Mouse (Mus musculus) erythroblast, embryonic 14.5 days (primary cell): Measurements from ENCODE around the gene Ephb3. TPM values are rescaled to one million over a fixed set of nuclear protein-coding genes. Genes with fewer than 3 reads are reported as not detected.

ENCODE experiments used
- H3K27me3 ChIP-seq: 2 replicates; pipeline ENCODE4 v1.6.1; 2012; ENCODE audit warnings: inconsistent platforms; ENCODE audit not compliant: control insufficient read depth
- H3K36me3 ChIP-seq: 2 replicates; pipeline ENCODE4 v1.6.1; 2012; ENCODE audit warnings: mild to moderate bottlenecking, inconsistent platforms; ENCODE audit not compliant: control insufficient read depth
- H3K4me1 ChIP-seq: 2 replicates; pipeline ENCODE4 v1.6.1; 2012; ENCODE audit warnings: inconsistent platforms; ENCODE audit not compliant: control insufficient read depth
- H3K4me3 ChIP-seq: replicated peaks from 2 replicates; pipeline ENCODE3; 2012; ENCODE audit warnings: moderate library complexity, mild to moderate bottlenecking, inconsistent platforms
- H3K9me3 ChIP-seq: 2 replicates; pipeline ENCODE4 v1.6.1; 2012; ENCODE audit warnings: low read length, inconsistent platforms, mixed read lengths; ENCODE audit not compliant: control insufficient read depth
- GATA1 ChIP-seq: IDR thresholded peaks from 2 replicates; pipeline ENCODE4 v1.6.1; 2012; ENCODE audit warnings: low read length, inconsistent platforms, mixed read lengths
- TAL1 ChIP-seq: IDR thresholded peaks from 3 replicates; pipeline ENCODE4 v1.6.1; 2012; ENCODE audit warnings: low read length, inconsistent platforms, mixed read lengths
- polyA plus RNA-seq: library from polyadenylated mRNA; stranded (reverse); fragments of >175 nt; gene quantifications from 2 replicates; pipeline ENCODE4 v1.2.3, GENCODE M21; 2012

Gene Ephb3
- polyA plus RNA-seq, 1 experiment = not detected

GRCm38 (mm10) chr16:21212369-21212768 lies 7.8 kb downstream of the Ephb3 start:
- TF ChIP-seq TAL1 (no peak), GATA1 (no peak)
- H3K4me3 ChIP-seq = no peak overlapping the region
- H3K36me3 ChIP-seq = no peaks in the 10 kb centered on the region
- H3K9me3 ChIP-seq = no peaks in the 10 kb centered on the region
- H3K4me1 ChIP-seq = no peaks in the 10 kb centered on the region
- peaks cover 48% of the 10 kb centered on the region for H3K27me3 ChIP-seq

- H3K36me3 ChIP-seq = no peaks in the 10 kb centered on the region
- H3K4me1 ChIP-seq = no peaks in the 10 kb centered on the region
- no peak for TF ChIP-seq GATA1
- no peak for TF ChIP-seq TAL1
- peaks cover 34% of the 10 kb centered on the region for H3K27me3 ChIP-seq
- no peaks in the 10 kb centered on the region for H3K9me3 ChIP-seq
- no peak overlapping the region for H3K4me3 ChIP-seq
Observed at GRCm38 (mm10) chr16:21213939-21214338, 9.4 kb downstream of the Ephb3 start.

- H3K4me3 ChIP-seq = no peak overlapping the region
- H3K4me1 ChIP-seq = no peaks in the 10 kb centered on the region
- no peaks in the 10 kb centered on the region for H3K36me3 ChIP-seq
- TF ChIP-seq GATA1 (no peak), TAL1 (no peak)
- H3K9me3 ChIP-seq = no peaks in the 10 kb centered on the region
- peaks cover 28% of the 10 kb centered on the region for H3K27me3 ChIP-seq
Observed at GRCm38 (mm10) chr16:21214803-21215202, 10.2 kb downstream of the Ephb3 start.

GRCm38 (mm10) chr16:21216047-21216446 lies 11.5 kb downstream of the Ephb3 start:
- Histone ChIP-seq H3K4me3 (no peak overlapping the region), H3K27me3 (peaks cover 15% of the 10 kb centered on the region), H3K9me3 (no peaks in the 10 kb centered on the region), H3K36me3 (no peaks in the 10 kb centered on the region), H3K4me1 (no peaks in the 10 kb centered on the region)
- TF ChIP-seq GATA1 = no peak
- TF ChIP-seq TAL1 = no peak

GRCm38 (mm10) chr16:21217233-21217632 lies 12.7 kb downstream of the Ephb3 start:
- H3K4me3 ChIP-seq = no peak overlapping the region
- H3K27me3 ChIP-seq = peaks cover 6% of the 10 kb centered on the region
- H3K36me3 ChIP-seq = no peaks in the 10 kb centered on the region
- no peaks in the 10 kb centered on the region for H3K4me1 ChIP-seq
- no peaks in the 10 kb centered on the region for H3K9me3 ChIP-seq
- TF ChIP-seq TAL1 = no peak

- Histone ChIP-seq H3K4me3 (no peak overlapping the region), H3K9me3 (no peaks in the 10 kb centered on the region), H3K27me3 (no peaks in the 10 kb centered on the region), H3K4me1 (no peaks in the 10 kb centered on the region), H3K36me3 (no peaks in the 10 kb centered on the region)
- no peak for TF ChIP-seq TAL1
- no peak for TF ChIP-seq GATA1
Observed at GRCm38 (mm10) chr16:21219656-21220055, 15.1 kb downstream of the Ephb3 start.

GRCm38 (mm10) chr16:21223038-21223437 lies 18.5 kb downstream of the Ephb3 start:
- Histone ChIP-seq H3K27me3 (no peaks in the 10 kb centered on the region), H3K9me3 (no peaks in the 10 kb centered on the region), H3K4me1 (no peaks in the 10 kb centered on the region), H3K36me3 (no peaks in the 10 kb centered on the region), H3K4me3 (no peak overlapping the region)
- TF ChIP-seq GATA1 (no peak), TAL1 (no peak)

GRCm38 (mm10) chr16:21224648-21225240 lies 20.2 kb downstream of the Ephb3 start:
- Histone ChIP-seq H3K4me1 (no peaks in the 10 kb centered on the region), H3K4me3 (no peak overlapping the region), H3K27me3 (no peaks in the 10 kb centered on the region), H3K9me3 (no peaks in the 10 kb centered on the region), H3K36me3 (no peaks in the 10 kb centered on the region)
- TF ChIP-seq TAL1 (no peak), GATA1 (no peak)

- Histone ChIP-seq H3K36me3 (no peaks in the 10 kb centered on the region), H3K9me3 (no peaks in the 10 kb centered on the region), H3K27me3 (peaks cover 2% of the 10 kb centered on the region; the same call in 1 of the 2 replicates), H3K4me1 (no peaks in the 10 kb centered on the region), H3K4me3 (no peak overlapping the region)
- TF ChIP-seq TAL1 = no peak
- TF ChIP-seq GATA1 = no peak
Observed at GRCm38 (mm10) chr16:21226629-21227028, 22.1 kb downstream of the Ephb3 start.

GRCm38 (mm10) chr16:21235135-21235534 lies 30.6 kb downstream of the Ephb3 start:
- H3K4me1 ChIP-seq = no peaks in the 10 kb centered on the region
- H3K27me3 ChIP-seq = peaks cover 12% of the 10 kb centered on the region
- no peak overlapping the region for H3K4me3 ChIP-seq
- TF ChIP-seq TAL1 (no peak), GATA1 (no peak)
- no peaks in the 10 kb centered on the region for H3K36me3 ChIP-seq
- H3K9me3 ChIP-seq = no peaks in the 10 kb centered on the region
